Mouse (Mus musculus): ENCODE results near the gene Ppp1r1c. TPM values are rescaled to one million over a fixed set of nuclear protein-coding genes. Genes with fewer than 3 reads are reported as not detected.

Gene Ppp1r1c
- polyA plus RNA-seq, 1 experiment: not detected

GRCm38 (mm10) chr2:79751685-79752084, 44.1 kb downstream of the Ppp1r1c start:
- Histone ChIP-seq H3K27me3 (ENCODE audit: control insufficient read depth, insufficient read depth, insufficient read length) (no peaks in the 10 kb centered on the region), H3K79me3 (ENCODE audit: low read depth) (no peaks in the 10 kb centered on the region), H3K4me3 (ENCODE audit: insufficient read depth, poor library complexity, severe bottlenecking) (no peak overlapping the region), H3K79me2 (ENCODE audit: control insufficient read depth, insufficient read depth) (no peaks in the 10 kb centered on the region), H3ac (ENCODE audit: control insufficient read depth, insufficient read length, low read depth) (no peak overlapping the region), H3K36me3 (ENCODE audit: control insufficient read depth, insufficient read depth) (no peaks in the 10 kb centered on the region)
- TF ChIP-seq FOSL1 (IDR thresholded peaks at IDR 0.05; ENCODE audit: insufficient read depth, low read length, poor library complexity, severe bottlenecking): no peak
- no peak for TF ChIP-seq CTCF (IDR thresholded peaks at IDR 0.05; ENCODE audit: control insufficient read depth, insufficient read depth, insufficient read length)
- TF ChIP-seq MYOD1 (IDR thresholded peaks at IDR 0.05; ENCODE audit: control insufficient read depth, insufficient read length, low read depth): no peak
- TF ChIP-seq USF1 (IDR thresholded peaks at IDR 0.05; ENCODE audit: low read depth): no peak
- TF ChIP-seq MYOG (IDR thresholded peaks at IDR 0.05; ENCODE audit: control insufficient read depth, extremely low read depth, insufficient read length): no peak

GRCm38 (mm10) chr2:79760018-79760417, 52.4 kb downstream of the Ppp1r1c start:
- TF ChIP-seq MAX (IDR thresholded peaks at IDR 0.05) (no peak), FOSL1 (IDR thresholded peaks at IDR 0.05; ENCODE audit: insufficient read depth, low read length, poor library complexity, severe bottlenecking) (no peak), CEBPB (IDR thresholded peaks at IDR 0.05; ENCODE audit: low read depth) (no peak), MYOG (IDR thresholded peaks at IDR 0.05; ENCODE audit: control insufficient read depth, extremely low read depth, insufficient read length) (no peak), CTCF (IDR thresholded peaks at IDR 0.05; ENCODE audit: control insufficient read depth, insufficient read depth, insufficient read length) (no peak), MYOD1 (IDR thresholded peaks at IDR 0.05; ENCODE audit: control insufficient read depth, insufficient read length, low read depth) (no peak), USF1 (IDR thresholded peaks at IDR 0.05; ENCODE audit: low read depth) (no peak)
- Histone ChIP-seq H3K27me3 (ENCODE audit: control insufficient read depth, insufficient read depth, insufficient read length) (no peaks in the 10 kb centered on the region), H3ac (ENCODE audit: control insufficient read depth, insufficient read length, low read depth) (no peak overlapping the region), H3K36me3 (ENCODE audit: control insufficient read depth, insufficient read depth) (no peaks in the 10 kb centered on the region), H3K4me3 (ENCODE audit: insufficient read depth, poor library complexity, severe bottlenecking) (no peak overlapping the region), H3K79me3 (ENCODE audit: low read depth) (no peaks in the 10 kb centered on the region), H3K79me2 (ENCODE audit: control insufficient read depth, insufficient read depth) (no peaks in the 10 kb centered on the region)

GRCm38 (mm10) chr2:79762723-79763388, 55.3 kb downstream of the Ppp1r1c start:
- Histone ChIP-seq H3ac (ENCODE audit: control insufficient read depth, insufficient read length, low read depth) (no peak overlapping the region), H3K4me3 (ENCODE audit: insufficient read depth, poor library complexity, severe bottlenecking) (no peak overlapping the region), H3K27me3 (ENCODE audit: control insufficient read depth, insufficient read depth, insufficient read length) (no peaks in the 10 kb centered on the region), H3K36me3 (ENCODE audit: control insufficient read depth, insufficient read depth) (no peaks in the 10 kb centered on the region), H3K79me3 (ENCODE audit: low read depth) (no peaks in the 10 kb centered on the region), H3K79me2 (ENCODE audit: control insufficient read depth, insufficient read depth) (no peaks in the 10 kb centered on the region)
- TF ChIP-seq MAX (IDR thresholded peaks at IDR 0.05) (no peak), USF1 (IDR thresholded peaks at IDR 0.05; ENCODE audit: low read depth) (no peak), MYOD1 (IDR thresholded peaks at IDR 0.05; ENCODE audit: control insufficient read depth, insufficient read length, low read depth) (no peak), CEBPB (IDR thresholded peaks at IDR 0.05; ENCODE audit: low read depth) (no peak), MYOG (IDR thresholded peaks at IDR 0.05; ENCODE audit: control insufficient read depth, extremely low read depth, insufficient read length) (no peak), FOSL1 (IDR thresholded peaks at IDR 0.05; ENCODE audit: insufficient read depth, low read length, poor library complexity, severe bottlenecking) (no peak), CTCF (IDR thresholded peaks at IDR 0.05; ENCODE audit: control insufficient read depth, insufficient read depth, insufficient read length) (no peak)

GRCm38 (mm10) chr2:79765032-79765431, 57.5 kb downstream of the Ppp1r1c start:
- no peak for TF ChIP-seq MYOD1 (IDR thresholded peaks at IDR 0.05; ENCODE audit: control insufficient read depth, insufficient read length, low read depth)
- TF ChIP-seq MYOG (IDR thresholded peaks at IDR 0.05; ENCODE audit: control insufficient read depth, extremely low read depth, insufficient read length): no peak
- TF ChIP-seq CEBPB (IDR thresholded peaks at IDR 0.05; ENCODE audit: low read depth): no peak
- TF ChIP-seq MAX (IDR thresholded peaks at IDR 0.05): no peak
- TF ChIP-seq USF1 (IDR thresholded peaks at IDR 0.05; ENCODE audit: low read depth): no peak
- TF ChIP-seq FOSL1 (IDR thresholded peaks at IDR 0.05; ENCODE audit: insufficient read depth, low read length, poor library complexity, severe bottlenecking): no peak
- TF ChIP-seq CTCF (IDR thresholded peaks at IDR 0.05; ENCODE audit: control insufficient read depth, insufficient read depth, insufficient read length): no peak

GRCm38 (mm10) chr2:79765723-79766122, 58.1 kb downstream of the Ppp1r1c start:
- Histone ChIP-seq H3K79me2 (ENCODE audit: control insufficient read depth, insufficient read depth) (no peaks in the 10 kb centered on the region), H3K79me3 (ENCODE audit: low read depth) (no peaks in the 10 kb centered on the region), H3ac (ENCODE audit: control insufficient read depth, insufficient read length, low read depth) (no peak overlapping the region), H3K36me3 (ENCODE audit: control insufficient read depth, insufficient read depth) (no peaks in the 10 kb centered on the region), H3K4me3 (ENCODE audit: insufficient read depth, poor library complexity, severe bottlenecking) (no peak overlapping the region), H3K27me3 (ENCODE audit: control insufficient read depth, insufficient read depth, insufficient read length) (no peaks in the 10 kb centered on the region)
- TF ChIP-seq FOSL1 (IDR thresholded peaks at IDR 0.05; ENCODE audit: insufficient read depth, low read length, poor library complexity, severe bottlenecking) (no peak), CEBPB (IDR thresholded peaks at IDR 0.05; ENCODE audit: low read depth) (no peak), MAX (IDR thresholded peaks at IDR 0.05) (no peak), MYOG (IDR thresholded peaks at IDR 0.05; ENCODE audit: control insufficient read depth, extremely low read depth, insufficient read length) (no peak), MYOD1 (IDR thresholded peaks at IDR 0.05; ENCODE audit: control insufficient read depth, insufficient read length, low read depth) (no peak), USF1 (IDR thresholded peaks at IDR 0.05; ENCODE audit: low read depth) (no peak), CTCF (IDR thresholded peaks at IDR 0.05; ENCODE audit: control insufficient read depth, insufficient read depth, insufficient read length) (no peak)

More at GRCm38 (mm10) chr2:79765032-79765431, 57.5 kb downstream of the Ppp1r1c start:
- Histone ChIP-seq H3K4me3 (ENCODE audit: insufficient read depth, poor library complexity, severe bottlenecking) (no peak overlapping the region), H3K27me3 (ENCODE audit: control insufficient read depth, insufficient read depth, insufficient read length) (no peaks in the 10 kb centered on the region), H3K79me3 (ENCODE audit: low read depth) (no peaks in the 10 kb centered on the region), H3K79me2 (ENCODE audit: control insufficient read depth, insufficient read depth) (no peaks in the 10 kb centered on the region), H3ac (ENCODE audit: control insufficient read depth, insufficient read length, low read depth) (no peak overlapping the region), H3K36me3 (ENCODE audit: control insufficient read depth, insufficient read depth) (no peaks in the 10 kb centered on the region)
